Mouse (Mus musculus) CH12F3 (cell line): ENCODE results near the gene Ccdc91.

Source experiments
- in situ Hi-C: fragments of 300-500 bp; cut with MboI; formaldehyde crosslinking; loops from 2 replicates; pipeline ENCODE4 v1.14.3; 2020; ENCODE audit warnings: low sequenced_read_pairs

Ccdc91 gene

GRCm38 (mm10) chr6:147676214-147676613 lies 200.6 kb downstream of the Ccdc91 start:
- in situ Hi-C loops: no loop called here
